Mouse (Mus musculus) MN1 (cell line): Measurements from ENCODE around the gene Dcst1.

Source experiments
- DNase-seq: peaks from one replicate; pipeline ENCODE4 v3.0.0-alpha.2; 2016; ENCODE audit warnings: low spot score

The Dcst1 gene

DNA sequence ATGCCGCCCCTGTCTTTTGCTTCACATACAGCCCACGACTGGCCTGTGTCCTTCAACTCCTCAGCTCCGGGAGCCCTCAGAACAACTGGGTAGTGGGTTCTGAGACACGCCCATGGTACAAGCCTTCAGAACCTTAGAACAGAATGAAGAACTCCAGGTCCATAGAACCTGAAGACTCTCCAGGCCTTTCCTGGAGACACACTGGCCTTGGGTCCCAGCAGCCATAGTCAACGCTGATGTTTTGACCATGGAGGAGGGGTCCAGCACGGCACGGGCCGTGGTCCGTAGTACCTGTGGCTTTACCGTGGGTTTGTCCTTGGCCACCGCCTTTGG is at the start of gene Dcst1:
Gene Dcst1 (minus strand): TSS at position 101 of the 333 bp plus-strand sequence.
- DNase-seq = no peak

- DNase-seq = peak; percentile 100
Measured at GRCm38 (mm10) chr3:89411490-89412393, 46.7 kb upstream of the Dcst1 start, which contains the start of gene Flad1. Flad1 (minus strand) TSS chr3:89411870.

GRCm38 (mm10) chr3:89410864-89411263 is 45.8 kb upstream of the Dcst1 start:
- DNase-seq = no peak

GRCm38 (mm10) chr3:89409701-89410100 is 44.6 kb upstream of the Dcst1 start:
- DNase-seq = no peak

DNA sequence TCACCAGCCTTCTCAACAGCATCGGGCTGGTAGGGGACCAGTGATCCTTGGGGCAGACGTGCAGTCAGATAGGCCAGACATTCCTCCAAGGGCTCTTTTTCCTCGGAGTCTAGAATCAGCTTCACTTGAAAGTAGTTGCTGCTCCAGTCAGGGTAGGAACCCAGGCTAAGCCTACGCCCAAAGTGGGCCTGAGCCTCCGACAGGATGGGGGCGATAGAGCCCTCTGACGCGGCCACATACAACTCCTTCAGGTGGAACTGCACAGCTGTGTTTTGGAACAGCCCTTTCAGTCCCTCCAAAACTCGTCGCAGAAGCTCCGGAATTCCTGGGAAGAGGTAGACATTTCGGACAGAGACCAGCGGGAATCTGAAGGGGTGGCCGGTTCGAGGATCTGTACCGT is 43.4 kb upstream of the Dcst1 start:
- DNase-seq = no peak

DNA sequence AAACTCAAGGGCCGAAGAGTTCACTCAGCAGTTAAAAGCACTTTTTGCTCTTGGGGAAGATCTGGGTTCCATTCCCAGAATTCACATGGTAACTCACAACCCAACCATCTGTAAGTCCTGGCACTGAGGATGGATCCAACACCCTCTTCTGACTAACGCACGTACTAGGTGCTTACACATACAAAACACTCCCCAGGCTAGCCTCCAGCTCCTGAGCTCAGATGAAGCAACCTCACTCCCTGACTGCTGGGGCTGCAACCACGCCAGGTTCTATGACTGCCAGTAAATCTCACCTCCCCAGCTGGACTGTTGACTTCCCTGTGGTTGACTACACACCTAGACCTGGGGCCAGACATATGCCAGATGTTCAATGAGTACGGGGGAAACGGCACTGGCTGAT is 41.8 kb upstream of the Dcst1 start:
- no peak for DNase-seq

DNA sequence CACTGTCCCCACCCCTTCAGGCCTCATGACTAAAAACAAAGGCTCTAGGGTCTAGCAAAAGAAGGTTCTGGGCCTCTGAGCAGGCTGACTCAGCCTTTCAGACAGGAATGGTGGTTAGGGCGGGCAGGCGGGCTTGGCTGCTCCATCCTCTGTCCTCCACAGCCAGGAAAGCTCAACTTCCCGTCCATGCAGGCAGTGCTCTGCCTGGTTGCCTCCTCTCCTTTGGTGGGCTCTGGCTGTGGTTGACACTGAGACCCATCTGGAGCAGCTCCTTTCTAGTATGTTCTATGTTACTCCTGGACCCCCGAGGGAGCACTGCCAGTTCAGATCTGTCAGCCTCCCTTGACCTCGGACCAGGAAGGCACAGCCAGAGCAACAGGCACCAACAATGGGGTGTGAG is 37.6 kb upstream of the Dcst1 start, which contains the start of gene Lenep:
Gene Lenep (minus strand): TSS at position 101 of the 400 bp plus-strand sequence.
- no peak for DNase-seq

DNA sequence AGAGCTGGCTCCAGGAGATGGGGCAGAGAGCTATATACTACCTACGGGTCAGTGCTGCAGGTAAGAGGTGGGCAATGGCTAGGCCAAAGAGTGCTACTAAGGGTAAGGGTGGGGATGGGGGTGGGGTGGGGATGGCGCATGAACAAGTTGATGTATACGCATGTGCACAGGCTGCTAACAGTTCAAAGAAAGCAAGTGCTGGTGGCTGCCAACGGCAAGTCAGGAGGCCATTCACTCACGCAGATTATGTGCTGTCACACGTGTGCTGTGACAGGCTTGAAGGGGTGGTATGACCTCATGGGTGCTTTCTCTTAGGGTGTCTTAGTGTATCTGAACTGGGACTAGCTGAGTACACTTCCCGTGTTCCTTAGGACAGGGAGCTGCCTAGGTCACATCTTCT is 36.3 kb upstream of the Dcst1 start:
- no peak for DNase-seq

GRCm38 (mm10) chr3:89396654-89397005 is 31.6 kb upstream of the Dcst1 start:
- DNase-seq = no peak

- peak; percentile 87 for DNase-seq
Measured at GRCm38 (mm10) chr3:89395806-89396653, 31.0 kb upstream of the Dcst1 start.

DNA sequence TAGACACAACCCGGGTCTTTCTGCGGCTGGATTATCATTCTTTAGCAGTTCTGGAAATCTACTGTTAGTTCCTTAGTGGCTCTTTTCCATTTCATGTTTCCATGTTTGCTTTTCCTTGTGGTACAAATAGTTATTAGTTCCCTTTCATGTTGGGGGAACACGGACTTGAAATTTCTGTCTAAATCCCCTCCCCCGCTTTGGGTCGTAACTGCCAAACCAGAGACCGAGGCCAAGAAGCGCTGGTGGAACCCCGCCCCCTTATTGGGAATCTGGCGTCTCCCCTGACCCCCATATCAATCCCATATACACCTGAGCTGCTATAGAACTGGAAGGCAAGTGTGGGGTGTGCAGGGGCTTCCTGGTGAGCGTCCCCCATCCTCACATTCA is 30.4 kb upstream of the Dcst1 start:
- peak; percentile 37 for DNase-seq

- DNase-seq = peak; percentile 89
Measured at GRCm38 (mm10) chr3:89394894-89395256, 29.8 kb upstream of the Dcst1 start.

- DNase-seq = peak; percentile 85
Measured at GRCm38 (mm10) chr3:89394006-89394893, 29.2 kb upstream of the Dcst1 start, which contains the start of gene Zbtb7b. Zbtb7b (minus strand) TSS chr3:89394776.

GRCm38 (mm10) chr3:89393605-89394004 is 28.6 kb upstream of the Dcst1 start:
- DNase-seq = peak; percentile 98

- DNase-seq = peak; percentile 43
Measured at GRCm38 (mm10) chr3:89392871-89393311, 27.8 kb upstream of the Dcst1 start.

- peak; percentile 74 for DNase-seq
Measured at GRCm38 (mm10) chr3:89391663-89392511, 26.8 kb upstream of the Dcst1 start.

DNA sequence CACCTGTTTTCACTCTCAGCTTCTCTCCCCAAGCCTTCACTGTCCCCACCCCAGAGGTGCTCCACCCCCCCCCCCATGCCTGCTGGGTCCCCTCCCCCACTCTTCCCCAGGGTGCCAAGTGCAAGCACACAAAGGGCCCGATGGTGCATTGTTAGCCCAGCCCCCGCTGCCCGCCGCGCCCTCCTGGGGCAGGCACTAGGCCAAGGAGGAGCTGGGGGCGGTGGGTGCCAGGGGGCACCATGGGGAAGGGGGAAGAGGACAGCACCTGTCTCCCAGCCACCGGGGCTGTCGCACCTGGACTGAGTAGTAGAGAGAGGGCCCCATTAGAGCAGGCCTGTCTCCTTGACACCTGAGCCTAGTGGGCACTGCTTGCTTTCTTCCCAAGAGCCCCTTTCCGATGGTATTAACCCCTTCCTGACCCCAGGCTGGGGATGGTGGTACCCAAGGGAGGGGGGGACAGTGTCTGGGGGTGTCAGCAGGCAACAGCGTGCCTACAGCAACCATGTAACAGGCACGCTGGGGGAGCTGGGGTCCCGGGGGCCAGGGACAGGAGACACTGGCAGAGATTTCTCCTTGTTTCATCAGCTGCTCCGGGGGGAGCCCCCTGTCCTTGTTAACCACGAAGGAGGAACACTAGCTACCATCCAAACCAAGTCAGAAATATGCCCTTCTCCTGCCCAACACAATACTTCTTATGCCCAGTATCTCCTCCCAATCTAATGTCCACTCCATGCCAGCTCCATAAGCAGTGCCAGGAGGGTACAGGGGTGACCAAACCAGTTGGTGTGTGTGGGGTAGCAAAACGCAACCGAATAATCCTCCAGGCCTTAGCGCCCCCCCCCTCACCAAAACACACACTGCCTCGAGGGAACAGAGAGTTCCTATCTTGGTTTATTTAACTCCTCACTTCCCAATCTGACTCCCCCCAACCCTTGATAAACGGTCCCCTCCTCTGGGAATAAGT is 25.9 kb upstream of the Dcst1 start:
- DNase-seq = peak; percentile 63

DNA sequence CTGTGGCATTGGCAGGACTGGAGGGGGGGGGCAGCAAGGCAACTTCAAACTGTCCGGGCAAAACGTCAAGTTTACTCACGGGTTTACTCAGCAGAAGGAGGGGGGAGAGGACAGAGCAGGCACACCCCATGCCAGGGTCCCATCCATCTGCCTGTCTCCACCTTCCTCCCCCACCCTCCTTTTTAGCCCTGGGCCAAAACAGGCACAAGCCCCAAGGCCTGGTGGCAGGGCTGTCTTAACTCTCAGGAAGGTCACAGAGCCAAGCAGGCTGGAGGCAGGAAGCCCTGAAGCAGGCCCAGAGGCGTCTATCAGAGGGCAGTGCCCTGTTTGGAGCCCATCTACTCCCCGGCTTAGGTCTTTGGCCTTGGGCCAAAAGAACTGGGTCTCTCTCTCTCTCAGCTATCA is 25.1 kb upstream of the Dcst1 start:
- DNase-seq = peak; percentile 76

GRCm38 (mm10) chr3:89388901-89389740 is 24.1 kb upstream of the Dcst1 start:
- DNase-seq = peak; percentile 63
